Mouse (Mus musculus): Measurements from ENCODE around the gene Scgb1b11. TPM values are rescaled to one million over a fixed set of nuclear protein-coding genes. Genes with fewer than 3 reads are reported as not detected.
"Not testable (repeated sequence)": the region's sequence is repeated elsewhere in the genome, so short reads cannot be mapped to it uniquely, and the experiment has no call there.

Scgb1b11 gene
- polyA plus RNA-seq (2016; fragmentation: Nextera tagmentation; extraction: Ambion mirVana): not detected in 2 replicates

GRCm38 (mm10) chr7:32222540-32222939 is at the start of gene Scgb1b11:
Gene Scgb1b11, plus strand, starts transcription at chr7:32222840.
- not testable (repeated sequence) for H3K4me2 ChIP-seq (replicated peaks); H3K9me3 ChIP-seq; H3K36me3 ChIP-seq; H3K4me1 ChIP-seq; H3K4me3 ChIP-seq; H3K27me3 ChIP-seq; ATAC-seq (ENCODE audit: low FRiP score, low read depth); H3K27ac ChIP-seq (replicated peaks); H3K9ac ChIP-seq (replicated peaks)
- no CpG with 5 or more reads among the region's 2 CpGs for WGBS

GRCm38 (mm10) chr7:32211045-32211444 is 11.6 kb upstream of the Scgb1b11 start, which contains the start of gene Scgb2b11:
Gene Scgb2b11, minus strand, starts transcription at chr7:32211145.
- H3K36me3 ChIP-seq; H3K4me1 ChIP-seq; H3K27me3 ChIP-seq; H3K27ac ChIP-seq (replicated peaks); ATAC-seq (ENCODE audit: low FRiP score, low read depth); H3K9ac ChIP-seq (replicated peaks); H3K9me3 ChIP-seq; H3K4me3 ChIP-seq; H3K4me2 ChIP-seq (replicated peaks): not testable (repeated sequence)
- 80% methylated on average over 2 of the region's 2 CpGs for WGBS

Other genes starting within 250 kb of the Scgb1b11 start
- not detected in 2 replicates for gene Scgb1b10, start 122.0 kb upstream of the Scgb1b11 start, polyA plus RNA-seq (2016; fragmentation: Nextera tagmentation; extraction: Ambion mirVana)
- gene Scgb2b11, start 11.7 kb upstream of the Scgb1b11 start, polyA plus RNA-seq (2016; fragmentation: Nextera tagmentation; extraction: Ambion mirVana): not detected in 2 replicates
- gene Scgb2b12, start 104.4 kb downstream of the Scgb1b11 start, polyA plus RNA-seq (2016; fragmentation: Nextera tagmentation; extraction: Ambion mirVana): not detected in 2 replicates
- gene Scgb1b12, start 111.3 kb downstream of the Scgb1b11 start, polyA plus RNA-seq (2016; fragmentation: Nextera tagmentation; extraction: Ambion mirVana): not detected in 2 replicates
- not detected in 2 replicates for gene Scgb1b29, start 218.7 kb downstream of the Scgb1b11 start, polyA plus RNA-seq (2016; fragmentation: Nextera tagmentation; extraction: Ambion mirVana)

All from midbrain, embryonic 12.5 days (tissue).